Mouse (Mus musculus) liver, adult 2 months (tissue): ENCODE measurements around the gene Ehbp1.

Source experiments
- CTCF ChIP-seq: fragments of 200-500 bp; IDR thresholded peaks from 2 replicates; pipeline ENCODE4 v1.5.1; 2011; ENCODE audit warnings: low read depth, low read length, control low read depth
- POLR2A ChIP-seq: fragments of 200-500 bp; IDR thresholded peaks from 2 replicates; pipeline ENCODE4 v1.6.1; 2011; ENCODE audit warnings: low read length, control low read depth; ENCODE audit not compliant: insufficient read depth; ENCODE audit errors: extremely low read depth

- no peak for TF ChIP-seq CTCF
- no peak for TF ChIP-seq POLR2A
These were observed 341.6 kb downstream of the Ehbp1 start for GRCm38 (mm10) chr11:22000316-22001076.
